Mouse (Mus musculus): Measurements from ENCODE around the gene Ddias. TPM values are rescaled to one million over a fixed set of nuclear protein-coding genes. Genes with fewer than 3 reads are reported as not detected.

The Ddias gene
- total and polyA plus RNA-seq, 2 experiments from 2014 or later, result 2.4 to 3.7 TPM

- H3K4me3 ChIP-seq (ENCODE audit: low read depth, low read length), result no peak overlapping the region
- DNase-seq (ENCODE audit: low spot score) (no peak), ATAC-seq (ENCODE audit: low FRiP score) (no peak)
- no peaks in the 10 kb centered on the region for H3K27me3 ChIP-seq (ENCODE audit: insufficient read depth, low read length)
- peaks cover 8% of the 10 kb centered on the region; the same call in 1 of the 2 replicates for H3K36me3 ChIP-seq (ENCODE audit: insufficient read depth, low read length)
- H3K27ac ChIP-seq (ENCODE audit: low read depth, low read length), result no peak overlapping the region
- WGBS, result 67% methylated on average over 3 of the region's 3 CpGs
- no peaks in the 10 kb centered on the region for H3K9me3 ChIP-seq (ENCODE audit: low read length)
- 0 out of 2 replicates have a peak, but pooled peaks have one; percentile 13 for TF ChIP-seq CTCF (IDR thresholded peaks at IDR 0.05)
- H3K9ac ChIP-seq (replicated peaks; ENCODE audit: low read length, poor library complexity, severe bottlenecking), result no peak overlapping the region
- H3K4me1 ChIP-seq (ENCODE audit: insufficient read depth, low read length), result no peaks in the 10 kb centered on the region
- no peak overlapping the region for H3K4me2 ChIP-seq (ENCODE audit: low read depth, low read length, poor library complexity, severe bottlenecking)
Observed at GRCm38 (mm10) chr7:92837907-92838306, 36.1 kb downstream of the Ddias start.

- ATAC-seq (ENCODE audit: low FRiP score), result no peak
- no peaks in the 10 kb centered on the region for H3K27me3 ChIP-seq (ENCODE audit: insufficient read depth, low read length)
- DNase-seq (ENCODE audit: low spot score), result no peak
- no peak overlapping the region for H3K9ac ChIP-seq (replicated peaks; ENCODE audit: low read length, poor library complexity, severe bottlenecking)
- peaks cover 8% of the 10 kb centered on the region; the same call in 1 of the 2 replicates for H3K36me3 ChIP-seq (ENCODE audit: insufficient read depth, low read length)
- no peak for TF ChIP-seq CTCF (IDR thresholded peaks at IDR 0.05)
- H3K4me1 ChIP-seq (ENCODE audit: insufficient read depth, low read length), result no peaks in the 10 kb centered on the region
- 90% methylated on average over 11 of the region's 11 CpGs for WGBS
- no peaks in the 10 kb centered on the region for H3K9me3 ChIP-seq (ENCODE audit: low read length)
- no peak overlapping the region for H3K4me3 ChIP-seq (ENCODE audit: low read depth, low read length)
- H3K27ac ChIP-seq (ENCODE audit: low read depth, low read length), result no peak overlapping the region
- H3K4me2 ChIP-seq (ENCODE audit: low read depth, low read length, poor library complexity, severe bottlenecking), result no peak overlapping the region
Observed at GRCm38 (mm10) chr7:92837226-92837625, 36.8 kb downstream of the Ddias start.

- H3K27ac ChIP-seq (ENCODE audit: low read depth, low read length), result no peak overlapping the region
- H3K9me3 ChIP-seq (ENCODE audit: low read length), result no peaks in the 10 kb centered on the region
- no peaks in the 10 kb centered on the region for H3K4me1 ChIP-seq (ENCODE audit: insufficient read depth, low read length)
- no peak for TF ChIP-seq CTCF (IDR thresholded peaks at IDR 0.05)
- H3K4me2 ChIP-seq (ENCODE audit: low read depth, low read length, poor library complexity, severe bottlenecking), result no peak overlapping the region
- H3K4me3 ChIP-seq (ENCODE audit: low read depth, low read length), result no peak overlapping the region
- ATAC-seq (ENCODE audit: low FRiP score) (no peak), DNase-seq (ENCODE audit: low spot score) (no peak)
- H3K36me3 ChIP-seq (ENCODE audit: insufficient read depth, low read length), result peaks cover 8% of the 10 kb centered on the region; the same call in 1 of the 2 replicates
- no peak overlapping the region for H3K9ac ChIP-seq (replicated peaks; ENCODE audit: low read length, poor library complexity, severe bottlenecking)
- WGBS, result 83% methylated on average over 3 of the region's 3 CpGs
- no peaks in the 10 kb centered on the region for H3K27me3 ChIP-seq (ENCODE audit: insufficient read depth, low read length)
Observed at GRCm38 (mm10) chr7:92836447-92836846, 37.6 kb downstream of the Ddias start.

- no peak for TF ChIP-seq CTCF (IDR thresholded peaks at IDR 0.05)
- ATAC-seq (ENCODE audit: low FRiP score), result no peak
- H3K4me3 ChIP-seq (ENCODE audit: low read depth, low read length), result no peak overlapping the region
Observed at GRCm38 (mm10) chr7:92834391-92834790, 39.7 kb downstream of the Ddias start.

GRCm38 (mm10) chr7:92832395-92832794 lies 41.7 kb downstream of the Ddias start:
- H3K27ac ChIP-seq (ENCODE audit: low read depth, low read length), result no peak overlapping the region
- H3K4me1 ChIP-seq (ENCODE audit: insufficient read depth, low read length), result no peaks in the 10 kb centered on the region
- no peak overlapping the region for H3K4me2 ChIP-seq (ENCODE audit: low read depth, low read length, poor library complexity, severe bottlenecking)
- H3K4me3 ChIP-seq (ENCODE audit: low read depth, low read length), result no peak overlapping the region
- DNase-seq (ENCODE audit: low spot score) (no peak), ATAC-seq (ENCODE audit: low FRiP score) (no peak)
- 97% methylated on average over 6 of the region's 6 CpGs for WGBS
- peaks cover 8% of the 10 kb centered on the region; the same call in 1 of the 2 replicates for H3K36me3 ChIP-seq (ENCODE audit: insufficient read depth, low read length)
- no peak overlapping the region for H3K9ac ChIP-seq (replicated peaks; ENCODE audit: low read length, poor library complexity, severe bottlenecking)
- no peak for TF ChIP-seq CTCF (IDR thresholded peaks at IDR 0.05)
- H3K27me3 ChIP-seq (ENCODE audit: insufficient read depth, low read length), result no peaks in the 10 kb centered on the region
- H3K9me3 ChIP-seq (ENCODE audit: low read length), result no peaks in the 10 kb centered on the region

More at GRCm38 (mm10) chr7:92834391-92834790, 39.7 kb downstream of the Ddias start:
- H3K4me1 ChIP-seq (ENCODE audit: insufficient read depth, low read length), result no peaks in the 10 kb centered on the region
- WGBS, result 95% methylated on average over 2 of the region's 2 CpGs
- no peak overlapping the region for H3K27ac ChIP-seq (ENCODE audit: low read depth, low read length)
- DNase-seq (ENCODE audit: low spot score), result no peak
- H3K36me3 ChIP-seq (ENCODE audit: insufficient read depth, low read length), result peaks cover 8% of the 10 kb centered on the region; the same call in 1 of the 2 replicates
- no peaks in the 10 kb centered on the region for H3K27me3 ChIP-seq (ENCODE audit: insufficient read depth, low read length)
- H3K9me3 ChIP-seq (ENCODE audit: low read length), result no peaks in the 10 kb centered on the region
- no peak overlapping the region for H3K9ac ChIP-seq (replicated peaks; ENCODE audit: low read length, poor library complexity, severe bottlenecking)
- H3K4me2 ChIP-seq (ENCODE audit: low read depth, low read length, poor library complexity, severe bottlenecking), result no peak overlapping the region

- Histone ChIP-seq H3K4me1 (ENCODE audit: insufficient read depth, low read length) (no peaks in the 10 kb centered on the region), H3K4me3 (ENCODE audit: low read depth, low read length) (no peak overlapping the region), H3K9ac (replicated peaks; ENCODE audit: low read length, poor library complexity, severe bottlenecking) (no peak overlapping the region), H3K27ac (ENCODE audit: low read depth, low read length) (no peak overlapping the region), H3K36me3 (ENCODE audit: insufficient read depth, low read length) (no peaks in the 10 kb centered on the region), H3K9me3 (ENCODE audit: low read length) (no peaks in the 10 kb centered on the region), H3K4me2 (ENCODE audit: low read depth, low read length, poor library complexity, severe bottlenecking) (no peak overlapping the region), H3K27me3 (ENCODE audit: insufficient read depth, low read length) (no peaks in the 10 kb centered on the region)
- no peak for ATAC-seq (ENCODE audit: low FRiP score)
- DNase-seq (ENCODE audit: low spot score), result peak; percentile 63
- 36% methylated on average over 3 of the region's 3 CpGs for WGBS
- peak; percentile 69 for TF ChIP-seq CTCF (IDR thresholded peaks at IDR 0.05)
Observed at GRCm38 (mm10) chr7:92827981-92828380, 46.1 kb downstream of the Ddias start.
